Mouse (Mus musculus): ENCODE results near the gene Tshb. TPM values are rescaled to one million over a fixed set of nuclear protein-coding genes. Genes with fewer than 3 reads are reported as not detected.

Tshb gene
- polyA plus RNA-seq, 1 experiment = not detected

DNA sequence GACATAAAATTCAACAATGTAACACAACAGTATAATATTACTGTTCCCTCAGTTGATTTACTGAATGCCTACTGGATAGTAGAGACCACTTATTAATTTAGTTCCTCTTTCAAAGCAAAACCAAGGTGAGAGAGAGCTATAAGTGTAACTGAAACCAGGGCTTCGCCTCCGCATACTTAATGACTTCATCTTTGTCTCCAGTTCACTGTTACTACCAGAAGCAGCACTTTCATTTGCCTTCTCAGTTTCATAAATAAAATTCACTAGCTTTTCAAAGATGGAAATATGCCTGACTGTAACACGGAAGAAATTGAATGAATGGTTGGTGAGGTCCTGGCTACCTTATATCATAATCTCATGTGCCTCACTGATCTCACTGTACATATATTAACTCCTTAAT lies 49.5 kb downstream of the Tshb start:
- Histone ChIP-seq H3K4me3 (ENCODE audit: insufficient read depth, low read length) (no peak overlapping the region), H3K4me1 (ENCODE audit: control insufficient read depth, insufficient read depth, low read length) (peaks cover 5% of the 10 kb centered on the region; the same call in 1 of the 2 replicates), H3K27ac (ENCODE audit: insufficient read depth, low read length) (no peak overlapping the region)
- no peak for TF ChIP-seq CTCF (IDR thresholded peaks at IDR 0.05; ENCODE audit: borderline replicate concordance, insufficient read depth, low read length)

GRCm38 (mm10) chr3:102732619-102733018 lies 49.9 kb downstream of the Tshb start:
- no peak overlapping the region for H3K27ac ChIP-seq (ENCODE audit: insufficient read depth, low read length)
- peaks cover 5% of the 10 kb centered on the region; the same call in 1 of the 2 replicates for H3K4me1 ChIP-seq (ENCODE audit: control insufficient read depth, insufficient read depth, low read length)
- H3K4me3 ChIP-seq (ENCODE audit: insufficient read depth, low read length) = no peak overlapping the region
- TF ChIP-seq CTCF (IDR thresholded peaks at IDR 0.05; ENCODE audit: borderline replicate concordance, insufficient read depth, low read length) (no peak), POLR2A (IDR thresholded peaks at IDR 0.05; ENCODE audit: low read depth, low read length) (no peak)

- no peak for TF ChIP-seq CTCF (IDR thresholded peaks at IDR 0.05; ENCODE audit: borderline replicate concordance, insufficient read depth, low read length)
- no peak for TF ChIP-seq POLR2A (IDR thresholded peaks at IDR 0.05; ENCODE audit: low read depth, low read length)
- Histone ChIP-seq H3K4me3 (ENCODE audit: insufficient read depth, low read length) (no peak overlapping the region), H3K4me1 (ENCODE audit: control insufficient read depth, insufficient read depth, low read length) (peaks cover 5% of the 10 kb centered on the region; the same call in 1 of the 2 replicates), H3K27ac (ENCODE audit: insufficient read depth, low read length) (no peak overlapping the region)
These were observed 51.4 kb downstream of the Tshb start for GRCm38 (mm10) chr3:102731112-102731511.

- no peak overlapping the region for H3K27ac ChIP-seq (ENCODE audit: insufficient read depth, low read length)
- TF ChIP-seq POLR2A (IDR thresholded peaks at IDR 0.05; ENCODE audit: low read depth, low read length) (no peak), CTCF (IDR thresholded peaks at IDR 0.05; ENCODE audit: borderline replicate concordance, insufficient read depth, low read length) (no peak)
- no peak overlapping the region for H3K4me3 ChIP-seq (ENCODE audit: insufficient read depth, low read length)
These were observed 53.1 kb downstream of the Tshb start for GRCm38 (mm10) chr3:102729416-102729815.

More at GRCm38 (mm10) chr3:102729416-102729815, 53.1 kb downstream of the Tshb start:
- peaks cover 5% of the 10 kb centered on the region; the same call in 1 of the 2 replicates for H3K4me1 ChIP-seq (ENCODE audit: control insufficient read depth, insufficient read depth, low read length)

Other genes starting within 250 kb of the Tshb start
- gene Tspan2, start 48.2 kb downstream of the Tshb start, polyA plus RNA-seq (2011; ENCODE audit: insufficient read length, low read depth, missing spikeins) = 17.3 and 25.0 TPM in 2 replicates
- not detected in 2 replicates for gene Sycp1, start 153.4 kb upstream of the Tshb start, polyA plus RNA-seq (2011; ENCODE audit: insufficient read length, low read depth, missing spikeins)
- gene Nr1h5, start 181.4 kb upstream of the Tshb start, polyA plus RNA-seq (2011; ENCODE audit: insufficient read length, low read depth, missing spikeins) = not detected in 2 replicates
- gene Sike1, start 213.0 kb upstream of the Tshb start, polyA plus RNA-seq (2011; ENCODE audit: insufficient read length, low read depth, missing spikeins) = 65.7 and 76.1 TPM in 2 replicates
- 496 and 517 TPM in 2 replicates for gene Csde1, start 237.7 kb upstream of the Tshb start, polyA plus RNA-seq (2011; ENCODE audit: insufficient read length, low read depth, missing spikeins)